Mouse (Mus musculus) cerebellum, adult 9-11 months (tissue): ENCODE data around the gene Shc4.

Experiments
- DNase-seq: peaks from one replicate; pipeline ENCODE4 v3.0.0; 2022

Shc4 gene

GRCm38 (mm10) chr2:125724086-125724430, at the start of gene Shc4:
Gene Shc4, minus strand, starts transcription at chr2:125724148.
- peak; percentile 14 for DNase-seq

GRCm38 (mm10) chr2:125765029-125765428, 41.1 kb upstream of the Shc4 start:
- DNase-seq = no peak

- DNase-seq = no peak
These were observed 40.6 kb upstream of the Shc4 start for GRCm38 (mm10) chr2:125764531-125764930.

GRCm38 (mm10) chr2:125749330-125749729, 25.4 kb upstream of the Shc4 start:
- DNase-seq = no peak

- DNase-seq = no peak
These were observed 15.4 kb upstream of the Shc4 start for GRCm38 (mm10) chr2:125739338-125739737.

GRCm38 (mm10) chr2:125738718-125739117, 14.8 kb upstream of the Shc4 start:
- no peak for DNase-seq

GRCm38 (mm10) chr2:125736025-125736343, 12.0 kb upstream of the Shc4 start:
- DNase-seq = no peak

GRCm38 (mm10) chr2:125735333-125736024, 11.5 kb upstream of the Shc4 start:
- no peak for DNase-seq

GRCm38 (mm10) chr2:125734741-125735140, 10.8 kb upstream of the Shc4 start:
- DNase-seq = no peak

GRCm38 (mm10) chr2:125731763-125732560, 8.0 kb upstream of the Shc4 start:
- peak; percentile 94 for DNase-seq

GRCm38 (mm10) chr2:125724546-125725114, 682 bp upstream of the Shc4 start:
- DNase-seq = peak; percentile 28

GRCm38 (mm10) chr2:125723408-125724085, 401 bp downstream of the Shc4 start:
- peak; percentile 62 for DNase-seq

- peak; percentile 23 for DNase-seq
These were observed 901 bp downstream of the Shc4 start for GRCm38 (mm10) chr2:125723086-125723407.

- no peak for DNase-seq
These were observed 7.3 kb downstream of the Shc4 start for GRCm38 (mm10) chr2:125716599-125716998.

GRCm38 (mm10) chr2:125706510-125706921, 17.4 kb downstream of the Shc4 start:
- DNase-seq = no peak

GRCm38 (mm10) chr2:125704907-125705631, 18.9 kb downstream of the Shc4 start:
- DNase-seq = no peak

- no peak for DNase-seq
These were observed 21.1 kb downstream of the Shc4 start for GRCm38 (mm10) chr2:125702851-125703250.

GRCm38 (mm10) chr2:125701606-125702005, 22.3 kb downstream of the Shc4 start:
- DNase-seq = no peak

GRCm38 (mm10) chr2:125696219-125696618, 27.7 kb downstream of the Shc4 start:
- no peak for DNase-seq

GRCm38 (mm10) chr2:125694798-125695197, 29.1 kb downstream of the Shc4 start:
- DNase-seq = no peak

GRCm38 (mm10) chr2:125692010-125692409, 31.9 kb downstream of the Shc4 start:
- no peak for DNase-seq

- no peak for DNase-seq
These were observed 38.4 kb downstream of the Shc4 start for GRCm38 (mm10) chr2:125685441-125686150.
